Mouse (Mus musculus) gastrocnemius, postnatal 4 days (tissue): Measurements from ENCODE around the gene Tc2n. TPM values are rescaled to one million over a fixed set of nuclear protein-coding genes. Genes with fewer than 3 reads are reported as not detected.
"Not testable (repeated sequence)": the region's sequence is repeated elsewhere in the genome, so short reads cannot be mapped to it uniquely, and the experiment has no call there.

ENCODE experiments used
- DNase-seq, 2 experiments: peaks; one replicate each; pipeline ENCODE4 v3.0.0; 2021 to 2022; ENCODE audit warnings: low spot score in 2 of 2, mixed read lengths in 2 of 2
- long read RNA-seq, 2 experiments: library from polyadenylated mRNA; stranded (forward); transcript quantifications; one replicate each; pipeline ENCODE4 v2.0.0; 2021
- total RNA-seq, 2 experiments: library from RNA; stranded (reverse); gene quantifications; 2 replicates each; pipeline ENCODE4 v1.2.3; 2021

The Tc2n gene
- under 1 TPM; 0.44 to 0.81 TPM for total RNA-seq
- long read RNA-seq, experiment 1 = 0 reads
- long read RNA-seq, experiment 2, partial matches to known transcripts = 0 of 1 reads
- long read RNA-seq, experiment 2, other reads (novel, unspliced or antisense) = 1 of 1 reads

DNA sequence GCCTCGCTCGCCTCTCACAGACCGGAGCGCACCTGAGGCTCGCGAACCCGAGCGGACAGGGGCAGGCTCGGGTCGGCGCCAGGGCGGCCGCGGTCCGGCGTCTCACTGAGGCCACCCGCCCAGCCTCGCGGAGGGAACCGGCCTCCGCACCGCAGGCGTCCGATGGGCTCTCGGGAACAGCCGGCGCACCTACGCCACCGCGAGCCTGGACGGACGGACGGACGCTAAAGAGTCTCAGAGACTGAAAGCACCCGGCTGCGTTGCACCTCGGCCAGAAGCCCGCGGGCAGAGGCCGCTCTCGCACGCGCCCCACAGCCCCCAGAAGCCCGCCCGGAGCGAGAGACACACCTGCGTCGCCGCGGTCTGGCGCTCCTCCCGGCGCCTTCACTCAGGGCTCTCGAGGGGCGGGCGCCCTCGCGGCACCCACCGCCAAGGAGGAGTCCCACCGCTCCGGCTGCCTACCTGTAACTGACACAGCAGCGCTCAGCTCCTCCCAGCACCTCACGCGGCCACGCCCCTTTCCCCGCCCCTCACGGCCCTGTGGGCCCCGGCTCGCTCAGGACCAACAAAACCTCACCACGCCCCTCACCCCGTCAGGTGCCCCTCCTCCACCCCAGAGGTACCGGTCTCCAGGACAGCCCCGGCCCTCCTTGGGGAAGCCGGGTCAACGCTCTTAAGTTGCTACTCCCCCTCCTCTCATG is at the start of gene Tc2n:
Gene Tc2n, minus strand, starts transcription at position 470 of the 701 bp plus-strand sequence.
- peak; percentile 23 to 46 for DNase-seq

DNA sequence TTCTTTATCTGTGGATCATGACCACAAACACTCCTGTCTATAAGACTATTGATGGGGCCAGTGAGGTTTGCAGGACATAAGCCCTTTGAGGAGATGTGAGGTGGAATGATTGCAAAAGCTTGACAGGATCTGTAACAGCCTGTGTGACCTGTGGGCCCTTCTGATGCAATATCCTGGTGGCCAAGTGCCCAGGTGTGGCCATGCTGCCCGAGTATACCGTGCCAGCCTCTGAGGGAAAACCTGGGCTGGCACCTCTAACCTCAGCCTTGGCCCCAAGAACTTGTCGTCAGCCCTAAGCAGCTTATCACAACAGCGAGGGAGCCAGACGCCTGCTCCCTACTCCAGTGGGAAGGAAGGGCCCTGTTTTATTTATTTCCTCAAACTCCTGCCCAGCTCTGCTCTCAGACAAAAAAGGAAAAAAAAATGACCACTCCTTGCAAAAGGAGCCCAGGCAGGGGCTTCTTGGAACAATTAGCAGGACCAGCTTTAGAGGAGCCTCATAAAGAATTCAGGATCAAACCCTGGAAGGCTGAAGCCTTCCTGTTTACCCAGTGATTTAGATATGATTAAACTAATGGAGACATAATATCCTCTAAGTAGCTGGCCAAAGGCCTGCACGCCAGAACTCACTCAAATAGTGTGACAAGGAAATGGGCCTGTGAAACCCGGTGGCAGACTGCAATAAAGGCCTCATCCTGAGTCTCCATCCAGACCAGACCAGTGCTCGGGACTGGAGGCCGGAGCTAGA is 49.2 kb upstream of the Tc2n start:
- no peak for DNase-seq

DNA sequence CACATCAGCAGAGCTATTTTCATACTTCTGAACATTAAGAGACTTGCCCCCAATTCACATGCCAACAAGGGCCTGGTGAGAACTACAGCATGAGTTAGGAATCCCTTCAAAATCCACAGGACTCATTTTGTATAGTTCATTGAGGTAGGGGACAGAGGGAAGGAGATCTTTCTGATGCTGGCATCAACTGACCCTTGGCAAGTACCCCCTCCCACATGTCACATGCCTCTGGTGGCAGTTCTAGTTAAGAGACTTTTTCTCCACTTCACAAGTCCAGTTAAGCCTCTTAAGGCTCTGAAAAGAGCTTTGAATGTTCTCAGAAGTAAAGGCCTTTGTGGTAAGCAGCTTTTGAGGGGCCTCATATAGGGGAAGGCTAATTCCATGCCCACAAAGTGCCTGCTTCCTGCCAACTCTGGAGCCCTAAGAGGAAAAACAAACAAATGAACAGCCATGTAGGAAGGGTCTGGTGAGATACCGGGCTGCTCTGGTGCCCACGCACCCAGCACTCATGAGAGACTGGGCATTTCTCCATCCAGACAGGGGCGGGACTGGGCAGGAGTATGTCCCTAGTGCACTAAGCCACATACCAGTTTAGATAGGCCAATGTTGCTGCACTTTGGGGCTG is 48.0 kb upstream of the Tc2n start:
- no peak for DNase-seq

DNA sequence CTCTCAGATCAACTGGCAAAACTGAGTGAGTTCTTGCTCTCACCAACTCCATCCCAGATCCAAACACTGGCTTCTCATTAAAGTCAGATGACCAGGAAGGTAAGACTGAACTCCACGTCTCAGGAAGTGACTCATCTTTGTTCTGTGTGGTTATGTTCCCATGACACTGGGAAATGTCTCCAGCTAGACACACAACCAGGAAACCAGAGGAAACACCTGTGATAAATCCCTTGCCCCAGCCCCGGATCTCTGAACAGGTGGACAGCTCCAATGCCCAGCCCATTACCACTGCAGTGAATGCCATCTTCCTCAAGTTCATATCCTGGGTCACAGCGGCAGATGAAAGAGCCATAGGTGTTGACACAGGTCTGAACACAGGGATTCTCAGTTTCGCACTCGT is 46.5 kb upstream of the Tc2n start:
- DNase-seq = no peak

DNA sequence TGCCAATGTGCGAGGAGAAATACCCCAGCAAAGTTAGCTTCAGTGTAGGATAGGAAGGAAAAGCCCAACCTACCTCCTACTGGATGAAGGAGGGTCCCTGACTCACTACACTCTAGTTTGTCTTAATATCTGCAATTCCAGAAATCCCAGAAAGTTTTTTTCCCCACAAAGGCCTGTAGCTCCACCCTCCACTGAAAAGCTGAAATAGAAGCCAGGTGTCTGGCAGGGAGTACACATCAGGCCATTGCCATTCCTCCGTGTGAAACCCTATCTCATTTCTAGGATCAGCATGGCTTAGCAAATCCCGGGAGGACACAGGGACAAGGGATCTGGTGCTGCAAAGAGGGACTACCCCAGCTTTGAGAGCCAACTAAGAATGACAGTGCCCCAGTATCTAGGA is 44.7 kb upstream of the Tc2n start:
- DNase-seq = no peak

DNA sequence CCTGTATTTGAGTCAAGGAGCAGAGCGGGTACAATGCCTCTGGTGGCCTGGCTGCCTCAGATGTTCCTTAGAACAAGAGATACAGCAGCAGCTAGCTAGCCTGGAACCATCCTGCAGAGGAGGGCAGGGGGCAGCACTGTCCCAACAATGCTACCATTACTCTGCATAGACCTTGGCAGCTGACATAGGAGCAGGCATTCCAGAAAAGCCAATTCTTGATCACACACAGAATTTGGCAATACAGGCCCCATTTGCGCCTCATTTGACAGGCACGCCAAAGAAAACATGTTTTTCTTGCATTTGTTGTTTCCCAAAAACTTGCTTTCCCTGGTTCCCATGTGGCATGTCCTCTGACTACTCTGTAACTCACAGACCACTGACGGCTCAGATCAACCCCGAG is 43.7 kb upstream of the Tc2n start:
- no peak for DNase-seq

DNA sequence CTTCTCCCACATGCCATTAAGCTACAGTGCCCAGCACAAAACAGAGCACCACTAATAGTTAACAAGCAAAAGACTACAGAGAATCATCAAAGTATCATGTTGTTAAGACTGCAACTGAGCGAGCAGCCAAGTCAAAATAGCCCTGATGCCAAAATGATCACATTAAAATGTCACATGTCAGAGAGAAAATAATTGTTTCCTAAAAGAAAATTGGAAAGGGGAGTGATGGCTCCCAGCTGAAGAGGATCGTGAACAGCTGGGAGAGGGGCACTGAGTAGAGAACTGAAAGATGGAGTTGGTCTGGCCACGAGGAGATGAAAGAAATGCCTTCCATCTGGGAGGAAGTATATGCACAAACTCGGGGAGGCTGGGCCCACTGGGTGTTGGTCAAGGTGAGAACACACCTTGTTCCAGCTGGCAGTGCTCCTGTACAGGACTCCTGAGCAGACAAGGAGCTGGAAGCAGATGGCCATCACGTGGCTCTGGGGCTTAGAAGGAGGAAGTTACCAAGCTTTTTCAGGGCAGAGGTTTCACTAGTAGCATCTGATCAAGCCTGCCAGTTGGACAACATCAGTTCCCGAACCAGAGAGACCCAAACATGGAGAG is 41.2 kb upstream of the Tc2n start:
- DNase-seq = no peak

DNA sequence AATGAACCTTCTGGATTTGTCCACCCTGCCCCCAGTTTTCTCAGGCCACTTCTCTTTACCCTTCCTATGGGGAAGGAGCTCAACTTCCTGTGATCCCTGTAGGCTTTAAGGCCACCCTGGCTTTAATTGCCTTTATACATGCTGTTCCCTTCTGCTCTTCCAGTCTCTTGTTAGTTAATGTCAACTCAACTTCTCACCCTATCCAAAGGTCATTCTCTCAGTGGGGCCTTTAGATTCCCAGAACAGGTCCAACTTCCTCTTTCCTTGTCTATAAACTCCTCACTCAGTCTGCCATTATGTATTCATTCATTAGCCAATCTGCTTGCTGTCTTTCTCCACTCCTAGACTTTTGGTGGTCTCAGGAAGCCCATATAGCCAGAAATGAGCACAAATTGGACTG is 40.4 kb upstream of the Tc2n start:
- DNase-seq = no peak

DNA sequence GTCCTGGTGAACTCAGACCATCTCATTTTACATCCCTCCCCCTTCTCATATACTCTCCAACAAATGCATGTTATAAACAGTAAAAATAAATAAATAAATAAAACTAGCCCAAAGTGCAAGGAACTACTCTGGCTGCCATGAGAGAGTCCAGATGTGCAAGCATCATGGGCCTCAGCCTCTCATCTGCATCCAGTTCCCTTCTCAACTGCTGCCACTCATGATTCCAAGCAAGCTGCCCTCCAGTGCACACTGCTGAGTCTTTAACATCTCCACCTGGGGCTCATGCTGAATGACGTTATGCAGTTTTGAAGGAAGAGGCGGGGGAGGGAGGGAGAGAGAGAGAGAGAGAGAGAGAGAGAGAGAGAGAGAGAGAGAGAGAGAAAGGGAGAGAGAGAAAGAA is 24.1 kb upstream of the Tc2n start:
- DNase-seq = no peak

DNA sequence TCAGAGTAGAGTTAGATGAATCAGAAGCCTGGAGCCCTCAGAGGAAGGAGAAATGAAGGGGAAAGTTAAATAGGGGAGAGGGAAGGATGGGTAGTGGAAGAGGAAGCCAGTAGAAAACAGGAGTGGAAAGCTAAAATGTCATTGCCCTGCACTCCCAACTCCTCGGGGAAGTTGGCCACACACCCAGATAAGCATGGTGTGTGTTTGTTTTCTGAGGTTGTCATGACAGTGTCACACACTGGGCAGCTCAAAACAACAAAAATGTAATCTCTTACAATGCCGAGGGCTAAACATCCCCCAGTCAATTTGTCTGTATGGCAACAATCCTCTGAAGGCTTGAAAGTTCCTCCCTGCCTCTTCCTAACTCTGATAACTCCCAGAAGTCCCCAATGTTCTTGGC is 22.2 kb upstream of the Tc2n start:
- no peak for DNase-seq

DNA sequence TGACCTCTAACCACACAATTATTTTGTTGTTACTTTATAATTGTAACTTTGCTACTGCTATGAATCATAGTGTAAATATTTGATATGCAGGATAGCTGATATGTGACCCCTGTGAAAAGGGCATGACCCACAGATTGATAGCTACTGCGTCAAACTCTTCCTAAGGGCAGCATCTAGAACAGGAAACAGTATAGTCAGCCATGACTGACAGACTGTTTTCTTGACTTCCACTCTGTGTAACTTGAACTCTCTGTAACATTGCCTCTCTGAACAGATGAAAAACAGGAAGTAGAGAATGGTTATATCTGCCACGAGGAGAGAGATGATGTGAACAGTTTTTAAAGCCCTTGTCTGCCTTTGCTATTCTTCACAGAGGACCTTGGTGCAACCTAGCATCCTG is 21.7 kb upstream of the Tc2n start:
- no peak for DNase-seq

DNA sequence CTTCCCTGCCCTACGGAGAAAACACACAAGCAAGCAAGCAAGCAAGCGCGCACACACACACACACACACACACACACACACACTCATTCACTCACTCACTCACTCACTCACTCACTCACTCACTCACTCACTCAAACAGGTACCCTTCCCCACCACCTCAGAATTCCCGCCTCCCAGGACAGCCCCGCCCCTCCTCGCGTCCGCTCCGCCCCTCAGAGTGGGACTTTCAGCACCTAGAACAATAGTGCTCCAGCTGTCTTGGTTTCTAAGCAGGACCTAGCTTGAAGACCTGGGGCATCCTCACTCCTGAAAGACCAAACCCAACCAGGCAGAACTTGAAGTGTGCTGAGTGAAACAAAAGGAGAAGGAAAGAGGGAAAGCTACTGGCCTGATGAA is 430 bp upstream of the Tc2n start:
- DNase-seq = no peak

DNA sequence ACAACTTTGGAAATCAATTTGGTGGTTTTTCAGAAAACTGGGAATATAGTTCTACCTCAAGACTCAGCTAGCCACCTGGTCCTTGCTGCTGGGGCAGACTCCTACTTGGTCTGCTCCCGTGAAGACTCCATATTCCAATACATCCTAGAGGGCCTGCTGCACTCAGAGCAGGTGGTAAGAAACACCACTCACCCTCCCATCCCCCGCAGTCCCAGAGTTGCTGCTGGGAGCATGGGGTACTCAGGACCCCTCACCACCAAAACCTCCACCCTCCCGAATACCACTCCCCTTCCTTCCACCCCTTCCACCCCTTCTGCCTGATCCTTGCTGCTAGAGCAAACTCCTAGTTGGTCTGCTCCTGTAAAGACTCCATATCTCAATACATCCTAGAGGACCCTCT is 19.1 kb downstream of the Tc2n start:
- DNase-seq = no peak

DNA sequence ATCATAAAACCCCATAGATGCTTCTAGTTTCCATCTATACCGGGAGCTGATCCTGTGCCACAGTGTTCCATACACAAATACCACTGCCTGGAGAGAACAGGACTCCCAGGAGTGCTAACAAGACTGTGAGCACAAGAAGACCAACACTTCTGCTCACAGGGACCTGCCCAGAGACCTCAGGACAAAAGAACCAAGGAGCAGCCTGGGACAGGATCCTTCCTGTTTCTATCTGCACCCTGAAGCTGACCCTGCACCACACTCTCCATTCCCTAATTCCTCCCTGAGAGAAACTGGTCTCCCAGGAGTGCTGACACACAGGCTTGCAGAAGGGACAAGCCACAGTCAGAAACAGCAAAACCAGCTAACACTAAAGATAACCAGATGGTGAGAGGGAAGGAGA is 21.8 kb downstream of the Tc2n start:
- no peak for DNase-seq

DNA sequence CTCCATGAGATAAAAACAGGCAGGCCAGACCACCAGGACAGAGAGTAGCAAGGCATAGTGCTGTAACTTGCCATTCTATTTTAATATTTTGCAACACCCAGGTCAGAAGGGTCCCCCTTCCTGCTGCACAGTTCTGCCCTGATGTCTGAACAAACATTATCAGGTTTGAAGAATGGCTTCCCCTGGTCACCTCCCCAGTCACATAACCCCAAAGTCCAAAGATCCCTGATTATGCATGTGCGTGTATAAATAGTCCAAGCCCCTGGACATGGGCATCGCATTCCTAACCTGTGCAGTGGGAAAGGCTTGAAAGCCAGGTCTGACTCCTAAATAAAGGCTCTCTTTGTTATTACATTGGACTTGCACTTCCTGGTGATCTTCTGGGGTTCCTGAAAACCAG is 37.8 kb downstream of the Tc2n start:
- no peak for DNase-seq

DNA sequence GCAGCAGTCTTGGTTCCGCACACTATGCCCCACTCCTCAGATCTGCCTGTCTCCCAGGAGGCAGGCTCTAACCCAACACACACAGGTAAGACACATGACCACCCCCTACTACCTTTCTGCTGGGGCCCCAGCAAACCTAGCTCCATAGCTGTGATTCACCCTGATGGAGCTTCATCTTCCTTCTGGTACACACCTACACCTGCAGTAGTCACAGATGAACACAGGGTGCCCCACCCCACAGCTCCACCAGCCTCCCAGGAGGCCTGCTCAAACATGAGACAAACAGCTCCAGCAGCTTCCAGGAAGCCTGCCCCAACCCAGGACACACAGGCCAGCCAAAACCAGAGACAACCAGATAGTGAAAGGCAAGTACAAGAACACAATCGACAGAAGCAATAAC is 50.8 kb downstream of the Tc2n start:
- DNase-seq = no peak

DNA sequence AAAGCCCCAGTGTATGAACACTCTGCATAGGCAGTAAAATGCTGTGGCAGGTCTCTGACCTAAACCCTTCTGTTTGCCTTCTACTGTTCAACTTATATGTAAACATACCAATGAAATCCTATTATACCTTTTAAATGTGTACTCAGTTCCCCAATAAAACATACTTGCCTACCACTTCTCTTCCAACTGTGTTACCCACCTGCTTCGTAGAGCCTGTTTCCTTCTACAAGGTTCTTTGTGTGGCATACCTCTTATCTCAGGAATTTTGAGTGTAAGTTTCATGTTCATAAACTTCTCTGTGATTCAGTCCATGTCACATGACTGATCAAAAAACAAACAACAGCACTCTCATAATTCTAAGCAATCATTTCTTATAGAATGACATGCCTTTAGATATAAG is 85.2 kb downstream of the Tc2n start:
- DNase-seq = no peak

DNA sequence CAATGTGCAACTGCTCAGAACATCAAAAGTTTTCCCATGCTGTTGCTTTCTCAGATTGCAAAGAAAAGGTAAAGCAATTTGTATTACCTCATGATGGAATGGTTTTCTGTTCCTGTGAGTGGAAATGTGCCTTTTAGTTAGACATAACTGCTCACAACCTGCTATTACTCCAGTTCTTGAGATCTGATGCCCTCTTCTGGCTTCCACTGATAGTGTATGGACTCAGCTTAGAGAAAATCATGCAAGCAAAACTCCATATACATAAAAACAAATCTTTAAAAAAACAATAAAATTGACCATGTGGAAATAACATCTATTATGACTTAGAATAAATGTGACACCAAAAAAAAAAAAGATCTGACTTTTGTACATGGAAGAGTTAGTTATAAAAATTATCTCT is 111.7 kb downstream of the Tc2n start:
- DNase-seq = not testable (repeated sequence)
